Mouse (Mus musculus) layer of hippocampus, postnatal 10 days (tissue): ENCODE measurements around the gene Zfp346. TPM values are rescaled to one million over a fixed set of nuclear protein-coding genes. Genes with fewer than 3 reads are reported as not detected.

Experiments
- DNase-seq, 2 experiments: peaks; one replicate each; pipeline ENCODE4 v3.0.0; 2021; ENCODE audit warnings: low spot score in 2 of 2
- total RNA-seq, 2 experiments: library from RNA; stranded (reverse); gene quantifications; 2 replicates each; pipeline ENCODE4 v1.2.3; 2021

Gene Zfp346
- total RNA-seq, 2 experiments from 2014 or later = 50.4 to 50.8 TPM

- DNase-seq = no peak
These were observed 47.7 kb downstream of the Zfp346 start, which contains the start of gene Fgfr4 for GRCm38 (mm10) chr13:55152621-55153415. Fgfr4 (plus strand) TSS chr13:55152640.

GRCm38 (mm10) chr13:55153951-55154350, 48.8 kb downstream of the Zfp346 start:
- DNase-seq = no peak

GRCm38 (mm10) chr13:55162365-55162764, 57.3 kb downstream of the Zfp346 start:
- DNase-seq = no peak

- DNase-seq = no peak
These were observed 58.4 kb downstream of the Zfp346 start for GRCm38 (mm10) chr13:55163553-55163952.

GRCm38 (mm10) chr13:55165831-55166339, 60.8 kb downstream of the Zfp346 start:
- DNase-seq = no peak

GRCm38 (mm10) chr13:55166806-55167725, 62.0 kb downstream of the Zfp346 start:
- DNase-seq = no peak

DNA sequence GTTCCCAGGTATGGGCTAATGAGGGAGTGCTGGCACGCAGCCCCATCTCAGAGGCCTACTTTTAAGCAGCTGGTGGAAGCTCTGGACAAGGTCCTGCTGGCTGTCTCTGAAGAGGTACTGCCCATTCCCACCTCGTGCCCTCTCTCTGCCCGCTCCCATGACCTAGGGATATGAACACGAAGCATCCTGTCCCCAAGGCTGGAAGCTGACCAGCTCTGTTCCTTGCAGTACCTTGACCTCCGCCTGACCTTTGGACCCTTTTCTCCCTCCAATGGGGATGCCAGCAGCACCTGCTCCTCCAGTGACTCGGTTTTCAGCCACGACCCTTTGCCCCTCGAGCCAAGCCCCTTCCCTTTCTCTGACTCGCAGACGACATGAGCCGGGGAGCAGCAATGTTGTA, 62.7 kb downstream of the Zfp346 start:
- DNase-seq = no peak

GRCm38 (mm10) chr13:55168255-55168654, 63.1 kb downstream of the Zfp346 start:
- DNase-seq = no peak

DNA sequence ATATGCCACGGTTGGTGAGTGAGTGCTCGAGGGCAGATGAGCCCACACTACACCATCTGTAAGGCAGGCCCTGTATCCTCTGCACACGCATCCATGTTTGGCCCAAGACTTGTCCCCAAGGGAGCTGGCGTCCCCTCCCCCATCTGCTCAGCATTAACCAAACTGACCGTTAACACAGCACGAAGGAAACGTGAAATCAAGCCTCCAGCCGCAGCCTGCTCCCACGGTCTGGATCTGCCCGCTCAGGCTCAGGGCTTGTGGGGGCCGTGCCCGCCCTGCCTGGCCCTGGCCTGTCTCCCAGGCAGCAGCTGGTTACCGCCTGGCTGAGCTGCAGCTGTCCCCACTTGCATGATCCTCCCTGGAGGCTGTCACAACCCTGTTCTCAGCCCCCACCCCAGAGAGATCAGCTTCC, 63.9 kb downstream of the Zfp346 start:
- peak; percentile 59 to 68 for DNase-seq

- DNase-seq = peak; percentile 72
These were observed 66.6 kb downstream of the Zfp346 start for GRCm38 (mm10) chr13:55171517-55172335.

- no peak for DNase-seq
These were observed 67.2 kb downstream of the Zfp346 start for GRCm38 (mm10) chr13:55172336-55172770.

DNA sequence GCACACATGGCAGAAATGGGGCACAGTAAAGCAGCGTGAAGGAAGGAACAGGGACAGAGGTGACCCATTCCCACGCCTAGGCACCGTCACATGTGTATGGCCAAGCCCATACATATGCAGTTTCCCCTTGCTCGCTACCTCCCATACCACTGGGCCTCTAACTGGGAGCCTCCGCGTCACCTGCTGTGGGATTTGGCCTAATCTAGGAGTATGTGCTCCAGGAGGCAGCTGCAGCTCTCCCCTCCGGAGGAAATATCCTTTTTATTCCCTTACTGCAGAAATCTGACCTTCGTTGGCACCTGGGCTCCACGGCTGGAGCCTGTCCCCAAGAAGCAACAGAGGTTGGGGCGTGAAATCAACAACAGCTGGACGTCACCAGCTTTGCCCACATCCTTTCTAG, 69.2 kb downstream of the Zfp346 start:
- no peak for DNase-seq

DNA sequence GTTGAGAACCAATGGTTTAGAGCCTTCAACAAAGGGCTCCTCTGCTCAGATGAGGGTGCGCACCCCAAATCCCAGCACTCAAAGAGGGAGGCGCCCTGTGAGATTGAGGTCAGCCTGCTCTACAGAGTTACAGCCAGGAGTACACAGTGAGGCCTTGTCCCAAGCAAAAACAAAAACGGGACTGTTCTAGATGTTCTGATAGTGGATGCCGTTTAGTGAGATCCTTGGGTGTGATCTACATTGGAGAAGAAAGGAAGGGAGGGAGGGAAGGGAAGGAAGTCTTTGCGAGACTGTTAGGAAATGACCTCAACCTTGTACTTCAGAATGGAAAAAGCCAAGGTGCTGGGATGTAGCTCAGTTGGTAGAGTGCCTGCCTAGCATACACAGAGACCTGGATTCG, 71.2 kb downstream of the Zfp346 start:
- no peak for DNase-seq

GRCm38 (mm10) chr13:55177903-55178496, 72.9 kb downstream of the Zfp346 start:
- DNase-seq = no peak

DNA sequence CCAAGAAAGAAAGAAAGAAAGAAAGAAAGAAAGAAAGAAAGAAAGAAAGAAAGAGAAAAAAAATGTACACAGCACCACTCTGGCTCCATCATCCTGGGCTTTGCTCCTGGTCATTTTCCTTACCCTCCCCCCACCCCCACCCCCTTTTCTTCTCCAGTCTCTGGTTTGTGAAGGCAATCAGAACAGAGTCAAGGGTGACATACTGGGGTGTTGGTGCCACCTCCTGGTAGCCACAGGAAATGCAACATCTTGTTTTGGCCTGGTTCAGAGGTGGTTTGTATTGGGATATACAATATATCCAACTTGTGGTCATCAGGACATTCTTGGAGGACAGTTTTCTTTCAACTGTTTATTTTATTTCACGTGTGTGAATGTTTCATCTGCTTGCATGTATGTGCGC, 73.4 kb downstream of the Zfp346 start:
- peak; percentile 83 to 85 for DNase-seq

- no peak for DNase-seq
These were observed 74.5 kb downstream of the Zfp346 start for GRCm38 (mm10) chr13:55179591-55179990.

DNA sequence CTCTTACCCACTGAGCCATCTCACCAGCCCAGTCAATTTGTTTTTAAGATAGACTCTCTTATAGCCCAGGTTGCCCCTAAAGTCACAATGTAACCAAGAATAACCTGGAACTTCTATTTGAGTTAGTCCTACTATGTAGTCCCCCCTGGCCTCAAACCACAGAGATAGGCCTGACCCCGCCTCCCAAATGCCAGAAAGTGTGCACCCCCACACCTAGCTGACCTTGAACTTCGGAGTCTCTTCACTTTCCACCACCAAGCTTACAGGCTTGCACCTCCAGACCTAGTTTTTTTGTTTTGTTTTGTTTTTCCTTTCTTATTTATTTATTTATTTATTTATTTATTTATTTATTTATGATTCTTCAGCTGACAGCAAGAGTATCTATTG, 76.7 kb downstream of the Zfp346 start:
- no peak for DNase-seq

GRCm38 (mm10) chr13:55182173-55182894, 77.2 kb downstream of the Zfp346 start:
- DNase-seq = peak; percentile 57 to 67

DNA sequence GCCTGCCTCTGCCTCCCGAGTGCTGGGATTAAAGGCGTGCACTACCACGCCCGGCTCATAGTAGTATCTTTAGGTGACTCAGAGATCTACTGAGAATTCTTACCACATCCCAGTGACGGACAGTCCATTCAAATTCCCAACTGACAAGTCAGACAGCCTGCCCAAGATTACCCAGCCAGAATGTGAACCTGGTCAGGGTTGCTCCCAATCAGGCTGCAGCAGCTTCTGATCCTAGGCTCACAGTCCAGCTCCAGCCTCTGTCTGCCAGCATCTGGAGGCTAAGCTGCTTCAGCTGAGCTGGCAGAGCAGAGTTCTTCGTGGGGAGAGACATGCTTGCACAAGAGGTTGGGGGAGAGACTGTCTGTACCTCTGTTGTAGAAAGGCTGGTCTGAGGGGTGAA, 78.3 kb downstream of the Zfp346 start:
- DNase-seq = no peak
